Mouse (Mus musculus) lung, embryonic 14.5 days (tissue): ENCODE data around the gene Gm20696. TPM values are rescaled to one million over a fixed set of nuclear protein-coding genes. Genes with fewer than 3 reads are reported as not detected.
A peak's percentile ranks its signal among the peaks of the same experiment; 100 is the strongest.

Experiments
- ATAC-seq: fragments of 200-750 bp; cut with Nextera tagmentation; 2 replicates; pipeline ENCODE4 v1.8.0; 2017; ENCODE audit warnings: mild to moderate bottlenecking, moderate TSS enrichment, moderate library complexity; ENCODE audit not compliant: insufficient read depth
- DNase-seq: peaks from one replicate; pipeline ENCODE4 v3.0.0-alpha.2; 2015
- H3K27ac ChIP-seq: fragments of 300-500 bp; sonication (generic); 2 replicates; pipeline ENCODE4 v1.5.1; 2014; ENCODE audit warnings: low read depth, mild to moderate bottlenecking, moderate library complexity
- H3K27me3 ChIP-seq: fragments of 300-500 bp; sonication (generic); 2 replicates; pipeline ENCODE4 v1.6.1; 2014; ENCODE audit warnings: low read length, control low read depth; ENCODE audit not compliant: insufficient read depth
- H3K36me3 ChIP-seq: fragments of 300-500 bp; sonication (generic); 2 replicates; pipeline ENCODE4 v1.6.1; 2014; ENCODE audit warnings: control low read depth; ENCODE audit not compliant: insufficient read depth
- H3K4me1 ChIP-seq: fragments of 300-500 bp; sonication (generic); 2 replicates; pipeline ENCODE4 v1.6.1; 2014; ENCODE audit warnings: antibody characterized with exemption, control low read depth; ENCODE audit not compliant: insufficient read depth
- H3K4me2 ChIP-seq: fragments of 300-500 bp; sonication (generic); 2 replicates; pipeline ENCODE4 v1.6.1; 2014; ENCODE audit warnings: mild to moderate bottlenecking
- H3K4me3 ChIP-seq: fragments of 300-500 bp; sonication (generic); 2 replicates; pipeline ENCODE4 v1.5.1; 2014; ENCODE audit warnings: low read depth, low read length
- H3K9ac ChIP-seq: fragments of 300-500 bp; sonication (generic); 2 replicates; pipeline ENCODE4 v1.6.1; 2014
- H3K9me3 ChIP-seq: fragments of 300-500 bp; sonication (generic); 2 replicates; pipeline ENCODE4 v1.6.1; 2016; ENCODE audit warnings: low read depth, low read length, control low read depth
- CTCF ChIP-seq: IDR thresholded peaks from 2 replicates; pipeline ENCODE4 v1.5.1; 2016; ENCODE audit warnings: antibody characterized with exemption, low read depth
- WGBS: fragments of 180-500 bp; shearing (Covaris S2); extraction: QIAGEN DNeasy Blood & Tissue Kit; methylation state at CpG from one replicate; pipeline ENCODE4 v1.1.7; 2014; 5-methylcytosine and 5-hydroxymethylcytosine counted together
- polyA plus RNA-seq: library from polyadenylated mRNA; unstranded; fragments of >200 nt; fragmentation: Nextera tagmentation; extraction: Ambion mirVana; gene quantifications from 2 replicates; pipeline ENCODE4 v1.2.1, GENCODE M21; 2014

The Gm20696 gene
- polyA plus RNA-seq, 1 experiment from 2014 or later: 7.3 TPM

GRCm38 (mm10) chr6:99485217-99485883 lies 181.2 kb downstream of the Gm20696 start:
- Histone ChIP-seq H3K9me3 (no peaks in the 10 kb centered on the region), H3K27me3 (no peaks in the 10 kb centered on the region), H3K9ac (peak overlapping the region; percentile 31), H3K4me1 (peaks cover 35% of the 10 kb centered on the region), H3K36me3 (no peaks in the 10 kb centered on the region), H3K4me2 (peak overlapping the region; percentile 55), H3K4me3 (peak overlapping the region; percentile 4; the same call in 1 of the 2 replicates), H3K27ac (peak overlapping the region; percentile 95)
- ATAC-seq (peak; percentile 98), DNase-seq (peak; percentile 91)
- WGBS: 25% methylated on average over 20 of the region's 20 CpGs
- TF ChIP-seq CTCF: no peak

- Histone ChIP-seq H3K27me3 (no peaks in the 10 kb centered on the region), H3K27ac (peak overlapping the region; percentile 95), H3K4me3 (peak overlapping the region; percentile 4; the same call in 1 of the 2 replicates), H3K9ac (peak overlapping the region; percentile 31), H3K36me3 (no peaks in the 10 kb centered on the region), H3K9me3 (no peaks in the 10 kb centered on the region), H3K4me2 (peak overlapping the region; percentile 55), H3K4me1 (peaks cover 33% of the 10 kb centered on the region)
- TF ChIP-seq CTCF: no peak
- WGBS: 30% methylated on average over 8 of the region's 8 CpGs
- ATAC-seq: no peak
- no peak for DNase-seq
Measured at GRCm38 (mm10) chr6:99484884-99485216, 181.7 kb downstream of the Gm20696 start.

- Histone ChIP-seq H3K4me3 (no peak overlapping the region), H3K36me3 (no peaks in the 10 kb centered on the region), H3K4me2 (peak overlapping the region; percentile 55; the same call in 1 of the 2 replicates), H3K9me3 (no peaks in the 10 kb centered on the region), H3K27ac (peak overlapping the region; percentile 95), H3K27me3 (no peaks in the 10 kb centered on the region), H3K4me1 (peaks cover 33% of the 10 kb centered on the region), H3K9ac (no peak overlapping the region)
- TF ChIP-seq CTCF: no peak
- ATAC-seq (no peak), DNase-seq (peak; percentile 49)
- WGBS: 62% methylated on average over 7 of the region's 7 CpGs
Measured at GRCm38 (mm10) chr6:99484197-99484725, 182.3 kb downstream of the Gm20696 start.

- TF ChIP-seq CTCF: no peak
- no peaks in the 10 kb centered on the region for H3K27me3 ChIP-seq
- no peaks in the 10 kb centered on the region for H3K36me3 ChIP-seq
- WGBS: 41% methylated on average over 10 of the region's 10 CpGs
- H3K4me1 ChIP-seq: peaks cover 32% of the 10 kb centered on the region
- no peak overlapping the region for H3K4me3 ChIP-seq
- H3K27ac ChIP-seq: peak overlapping the region; percentile 60; the same call in 1 of the 2 replicates
- H3K4me2 ChIP-seq: no peak overlapping the region
- H3K9me3 ChIP-seq: no peaks in the 10 kb centered on the region
- ATAC-seq: no peak
- no peak for DNase-seq
- H3K9ac ChIP-seq: peak overlapping the region; percentile 23; the same call in 1 of the 2 replicates
Measured at GRCm38 (mm10) chr6:99483556-99483955, 183.0 kb downstream of the Gm20696 start.

- no peak for TF ChIP-seq CTCF
- Histone ChIP-seq H3K4me2 (no peak overlapping the region), H3K9ac (no peak overlapping the region), H3K4me1 (peaks cover 29% of the 10 kb centered on the region), H3K36me3 (no peaks in the 10 kb centered on the region), H3K4me3 (no peak overlapping the region), H3K27me3 (no peaks in the 10 kb centered on the region), H3K27ac (no peak overlapping the region), H3K9me3 (no peaks in the 10 kb centered on the region)
- WGBS: 55% methylated on average over 7 of the region's 7 CpGs
- no peak for DNase-seq
- no peak for ATAC-seq
Measured at GRCm38 (mm10) chr6:99481568-99481967, 185.0 kb downstream of the Gm20696 start.

GRCm38 (mm10) chr6:99478873-99479650 lies 187.5 kb downstream of the Gm20696 start:
- H3K36me3 ChIP-seq: no peaks in the 10 kb centered on the region
- ATAC-seq (no peak), DNase-seq (no peak)
- no peak for TF ChIP-seq CTCF
- H3K4me2 ChIP-seq: no peak overlapping the region
- H3K9me3 ChIP-seq: no peaks in the 10 kb centered on the region
- no peak overlapping the region for H3K4me3 ChIP-seq
- peaks cover 10% of the 10 kb centered on the region for H3K4me1 ChIP-seq
- no peak overlapping the region for H3K27ac ChIP-seq
- H3K9ac ChIP-seq: no peak overlapping the region
- H3K27me3 ChIP-seq: no peaks in the 10 kb centered on the region
- 75% methylated on average over 13 of the region's 13 CpGs for WGBS

- Histone ChIP-seq H3K27ac (no peak overlapping the region), H3K4me2 (no peak overlapping the region), H3K4me1 (no peaks in the 10 kb centered on the region), H3K27me3 (no peaks in the 10 kb centered on the region), H3K36me3 (no peaks in the 10 kb centered on the region), H3K4me3 (no peak overlapping the region), H3K9ac (no peak overlapping the region), H3K9me3 (no peaks in the 10 kb centered on the region)
- no peak for ATAC-seq
- no peak for DNase-seq
- TF ChIP-seq CTCF: no peak
- WGBS: 67% methylated on average over 9 of the region's 9 CpGs
Measured at GRCm38 (mm10) chr6:99475040-99475439, 191.6 kb downstream of the Gm20696 start.
